Mouse (Mus musculus): ENCODE data around the gene Cep68.
A peak's percentile ranks its signal among the peaks of the same experiment; 100 is the strongest.
"Not testable (repeated sequence)": the region's sequence is repeated elsewhere in the genome, so short reads cannot be mapped to it uniquely, and the experiment has no call there.

Gene Cep68

DNA sequence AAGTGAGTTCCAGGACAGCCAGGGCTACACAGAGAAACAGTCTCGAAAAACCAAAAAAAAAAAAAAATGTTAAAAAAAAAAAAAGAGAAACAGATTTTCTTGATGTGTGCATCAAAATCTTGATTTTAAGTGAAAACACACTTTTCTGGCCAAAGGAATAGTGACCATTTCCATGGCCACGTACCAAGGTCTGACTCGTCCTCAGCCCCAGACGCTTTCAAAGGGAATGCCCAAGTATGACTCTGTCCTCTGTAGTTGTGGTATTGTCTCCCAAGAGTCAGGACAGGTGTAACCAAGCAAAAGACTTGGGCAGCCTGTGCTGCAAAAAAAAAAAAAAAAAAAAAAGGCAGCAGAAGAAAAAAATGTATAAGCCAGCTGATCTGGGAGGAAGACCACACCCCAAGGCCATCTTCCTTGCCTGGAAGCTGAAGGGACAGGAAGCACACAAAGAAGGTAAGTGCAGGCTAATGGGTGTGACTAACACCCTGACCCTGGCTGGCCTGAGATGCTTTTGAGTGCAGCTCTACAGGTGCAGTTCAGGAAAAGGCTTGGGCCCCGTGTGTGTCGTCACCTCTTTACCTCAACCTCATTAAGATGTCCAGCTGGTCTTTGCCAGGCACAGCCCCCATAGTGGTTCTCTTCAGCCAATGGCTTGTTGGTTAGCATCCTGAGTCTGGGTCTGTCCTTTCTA is 6.7 kb downstream of the Cep68 start:
- DNase-seq (ENCODE audit: low read depth, low spot score), result no peak

DNA sequence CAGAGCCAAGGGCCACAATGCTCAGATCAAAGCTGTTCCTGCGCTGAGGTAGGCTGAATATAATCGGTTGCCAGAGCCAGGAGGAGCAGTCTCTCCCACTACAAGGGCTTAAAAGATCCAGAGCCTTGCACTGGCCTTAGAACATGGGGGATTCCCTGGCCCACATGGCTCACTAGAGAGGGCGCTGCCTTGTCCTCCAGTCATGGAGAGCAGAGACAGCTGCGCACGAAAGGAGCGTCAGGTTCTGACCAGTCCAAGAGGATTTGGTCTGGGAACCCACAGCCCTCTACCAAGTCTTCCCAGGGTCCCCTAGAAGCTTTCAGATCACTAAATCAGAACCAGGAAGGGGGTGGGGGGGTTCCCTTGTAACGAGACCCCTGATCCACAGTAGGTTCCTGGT is 7.9 kb downstream of the Cep68 start:
- DNase-seq (ENCODE audit: low read depth, low spot score), result no peak

DNA sequence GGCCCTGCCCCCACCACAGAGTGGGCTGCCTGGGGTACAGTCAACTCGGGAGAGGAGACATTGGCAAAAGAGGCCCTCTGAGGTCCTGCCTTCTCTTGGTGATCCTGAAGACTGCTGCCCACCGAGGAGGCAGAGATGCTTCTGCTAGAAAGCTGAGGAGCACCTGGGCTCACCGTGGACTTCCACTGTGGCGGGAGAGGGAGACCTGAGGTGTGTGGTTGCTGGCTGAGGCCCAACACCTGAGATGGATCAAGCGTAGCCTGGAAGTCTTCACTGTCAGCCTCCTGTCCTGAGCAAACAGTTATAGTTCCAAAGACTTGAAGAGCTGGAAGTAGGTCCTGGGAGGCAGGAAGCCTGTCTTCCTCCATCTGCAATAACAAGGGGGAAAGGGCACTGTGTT is 8.9 kb downstream of the Cep68 start:
- DNase-seq (ENCODE audit: low read depth, low spot score), result no peak

DNA sequence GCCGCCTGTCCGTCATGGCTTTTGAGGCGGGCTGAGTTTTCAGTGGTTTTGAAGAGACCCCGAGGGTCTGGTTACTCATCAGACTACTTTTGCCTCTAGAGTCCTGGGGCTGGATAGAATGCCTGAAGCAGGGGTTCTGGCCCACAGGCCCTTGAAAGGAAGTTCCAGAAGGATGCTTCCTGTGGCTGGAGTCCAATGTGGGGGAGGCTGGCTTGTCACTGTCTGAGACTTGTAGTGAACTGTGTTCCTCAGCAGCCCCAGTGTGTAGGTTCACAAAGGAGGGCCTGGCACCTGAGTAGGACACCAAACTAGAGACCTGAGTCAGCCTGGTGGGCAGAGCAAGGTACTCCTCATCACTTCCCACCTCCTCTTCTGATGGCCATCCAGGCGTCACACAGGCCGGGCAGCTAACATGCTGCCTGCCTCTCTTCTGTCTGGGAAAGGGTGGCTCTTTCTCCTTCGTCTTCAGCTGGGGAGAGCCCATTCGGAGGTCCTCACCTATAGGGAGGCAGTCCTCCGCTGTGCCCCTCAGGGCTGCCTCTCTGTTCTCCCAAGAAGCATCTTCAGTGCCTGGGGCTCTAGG is 9.9 kb downstream of the Cep68 start:
- no peak for DNase-seq (ENCODE audit: low read depth, low spot score)

DNA sequence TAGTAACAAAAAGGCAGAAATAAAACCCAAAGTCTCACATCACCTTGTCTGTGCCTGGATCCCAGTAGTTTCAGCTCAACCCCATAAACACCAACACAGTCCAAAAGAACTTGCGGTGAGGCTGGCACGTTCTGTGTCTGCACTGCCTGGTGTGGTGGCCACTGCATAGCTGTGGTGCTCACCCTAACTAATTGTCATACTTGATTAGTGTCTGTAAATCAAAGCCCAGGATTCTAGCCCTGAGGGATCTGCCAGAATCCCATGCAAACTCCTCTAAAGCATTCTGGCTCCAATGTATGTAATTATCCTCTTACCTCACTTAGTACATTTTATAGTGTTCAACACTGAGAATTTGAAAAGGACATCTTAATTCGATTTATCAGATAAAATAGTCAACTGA is 11.3 kb downstream of the Cep68 start:
- no peak for DNase-seq (ENCODE audit: low read depth, low spot score)

DNA sequence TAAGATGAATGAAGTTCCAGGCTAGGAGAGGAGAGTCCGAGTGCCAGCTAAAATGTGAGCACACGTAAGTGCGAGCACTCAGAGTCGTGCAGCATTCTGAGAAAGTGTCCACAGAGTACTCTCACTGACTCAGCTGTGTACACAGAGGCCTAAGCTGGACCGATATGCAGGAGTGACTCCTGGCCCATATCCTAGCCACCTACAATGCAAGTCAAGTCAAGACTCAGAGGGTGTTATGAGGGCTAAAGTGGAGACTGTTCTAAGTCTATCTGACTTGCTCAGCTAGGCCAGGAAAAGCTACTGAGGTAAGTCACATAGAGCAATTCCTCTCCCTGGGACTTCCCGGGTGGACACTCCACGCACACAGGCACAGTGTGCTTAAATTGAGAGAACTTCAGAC is 12.2 kb downstream of the Cep68 start:
- no peak for DNase-seq (ENCODE audit: low read depth, low spot score)

DNA sequence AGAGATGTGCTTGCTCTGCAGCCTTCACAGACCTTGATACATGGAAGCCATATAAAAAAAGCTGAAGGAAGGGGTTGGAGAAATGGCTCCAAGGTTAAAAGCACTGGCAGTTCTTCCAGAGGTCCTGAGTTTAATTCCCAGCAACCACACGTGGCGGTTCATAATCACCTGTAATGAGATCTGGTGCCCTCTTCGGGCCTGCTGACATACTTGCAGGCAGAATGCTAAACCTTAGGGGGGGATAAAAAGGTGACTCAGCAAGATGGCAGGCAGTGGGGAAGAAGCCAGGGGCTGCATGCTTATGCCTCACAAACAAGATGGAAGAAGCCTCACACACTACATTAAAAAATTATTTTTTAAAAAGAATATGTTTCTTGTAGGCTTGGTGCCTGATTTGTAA is 15.0 kb downstream of the Cep68 start:
- DNase-seq (ENCODE audit: low read depth, low spot score), result no peak

DNA sequence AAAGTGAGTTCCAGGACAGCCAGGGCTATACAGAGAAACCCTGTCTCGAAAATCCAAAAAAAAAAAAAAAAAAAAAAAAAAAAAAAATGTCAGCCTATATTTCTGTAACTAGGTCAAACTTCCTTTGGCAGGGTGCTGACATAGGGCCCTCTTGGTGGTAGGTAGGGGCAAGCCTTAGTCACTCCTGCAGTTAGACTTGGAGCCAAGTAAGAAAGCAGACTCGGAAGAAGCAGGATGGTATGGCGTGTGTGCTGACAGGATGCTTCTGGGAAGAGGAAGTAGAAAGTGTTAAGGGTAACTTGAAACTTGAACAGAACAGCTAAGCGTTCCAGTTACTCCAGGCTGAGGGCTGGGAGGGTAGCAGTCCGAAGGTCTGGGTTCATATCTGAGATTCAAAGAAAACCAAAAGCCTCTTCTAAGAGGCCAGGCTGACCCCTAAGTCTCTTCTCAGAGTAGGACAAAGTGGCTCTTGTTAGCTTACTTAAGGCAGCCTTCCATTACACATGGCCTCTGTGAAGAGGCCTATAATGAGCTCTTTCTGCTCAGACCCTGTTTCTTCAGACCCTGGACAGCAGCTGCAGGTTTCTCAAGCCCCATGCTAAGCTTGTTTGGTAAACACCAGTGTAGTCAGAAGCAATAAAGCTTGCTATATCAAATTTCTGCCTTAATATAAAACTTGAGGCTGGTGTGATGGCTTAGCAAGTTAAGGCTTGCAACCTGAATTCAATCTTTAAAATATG is 17.0 kb downstream of the Cep68 start:
- DNase-seq (ENCODE audit: low read depth, low spot score), result peak; percentile 27

DNA sequence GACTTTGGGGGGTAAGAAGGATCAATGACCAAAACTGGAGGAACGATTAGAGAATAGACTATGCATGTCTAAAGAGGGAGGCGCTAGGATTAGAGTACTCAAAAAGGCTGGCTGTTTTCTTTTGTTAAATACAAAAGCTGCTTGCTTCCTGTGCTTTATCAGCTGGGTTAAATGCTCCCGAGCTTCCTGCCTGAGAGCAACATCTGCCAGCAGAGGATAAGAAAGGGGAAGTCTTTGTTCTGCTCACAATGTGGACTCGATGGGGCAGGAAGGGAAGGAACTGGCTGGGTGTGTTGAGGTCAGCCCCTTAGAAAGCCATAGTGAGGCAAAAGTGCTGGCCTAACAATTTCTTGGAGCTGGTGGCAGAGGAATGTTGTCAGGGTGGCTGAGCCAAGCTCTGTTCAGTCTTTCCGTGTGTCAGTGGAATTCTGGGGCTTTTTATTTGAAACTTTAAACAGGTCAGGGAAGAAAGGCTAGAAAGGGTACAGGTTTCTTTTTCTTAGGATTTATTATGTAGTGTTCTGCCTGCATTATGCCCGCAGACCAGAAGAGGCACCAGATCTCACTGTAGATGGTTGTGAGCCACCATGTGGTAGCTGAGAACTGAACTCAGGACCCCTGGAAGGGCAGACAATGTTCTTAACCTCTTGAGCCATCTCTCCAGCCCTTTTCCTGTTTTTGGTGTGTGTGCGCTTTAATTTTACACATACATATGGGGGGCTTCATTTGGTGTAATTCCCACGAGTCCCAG is 17.9 kb downstream of the Cep68 start:
- DNase-seq (ENCODE audit: low read depth, low spot score), result peak; percentile 69

DNA sequence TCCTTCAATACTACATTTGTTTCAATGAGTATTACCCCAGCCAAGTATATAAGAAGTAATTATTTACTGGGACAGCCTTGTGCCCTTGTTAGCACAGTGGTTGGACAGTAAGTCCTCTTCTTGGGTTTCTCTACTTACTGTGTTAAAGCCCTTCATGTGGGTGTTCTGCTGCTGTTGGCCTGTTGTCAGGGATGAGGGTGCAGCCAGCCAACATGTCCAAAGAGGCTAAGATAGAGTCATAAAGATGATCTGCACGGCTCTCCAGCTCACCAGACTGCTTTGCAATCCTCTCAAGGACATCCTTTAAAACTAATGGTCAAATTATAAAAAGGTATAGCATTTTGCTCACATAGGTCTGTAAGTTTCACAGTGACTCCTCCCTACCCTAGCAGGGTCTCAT is 18.9 kb downstream of the Cep68 start:
- no peak for DNase-seq (ENCODE audit: low read depth, low spot score)

DNA sequence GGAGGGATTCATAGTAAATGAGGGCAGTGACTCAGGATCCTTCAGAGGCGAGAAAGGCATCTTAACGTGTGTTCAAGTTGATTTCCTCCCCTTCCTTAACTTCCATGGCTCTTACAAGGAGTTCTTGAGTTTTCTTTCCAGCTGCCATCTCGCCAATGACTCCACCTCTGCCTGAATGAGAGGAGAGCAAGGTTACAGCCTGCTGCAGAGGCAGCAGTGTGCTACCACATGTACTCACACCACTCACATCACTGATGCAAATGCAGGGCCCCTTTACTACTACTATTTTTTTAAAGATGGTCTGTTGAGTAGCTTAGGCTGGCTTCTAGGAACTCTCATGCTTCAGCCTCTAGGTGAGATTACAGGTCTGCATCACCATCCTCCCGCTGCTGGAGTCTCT is 19.9 kb downstream of the Cep68 start:
- DNase-seq (ENCODE audit: low read depth, low spot score), result no peak

DNA sequence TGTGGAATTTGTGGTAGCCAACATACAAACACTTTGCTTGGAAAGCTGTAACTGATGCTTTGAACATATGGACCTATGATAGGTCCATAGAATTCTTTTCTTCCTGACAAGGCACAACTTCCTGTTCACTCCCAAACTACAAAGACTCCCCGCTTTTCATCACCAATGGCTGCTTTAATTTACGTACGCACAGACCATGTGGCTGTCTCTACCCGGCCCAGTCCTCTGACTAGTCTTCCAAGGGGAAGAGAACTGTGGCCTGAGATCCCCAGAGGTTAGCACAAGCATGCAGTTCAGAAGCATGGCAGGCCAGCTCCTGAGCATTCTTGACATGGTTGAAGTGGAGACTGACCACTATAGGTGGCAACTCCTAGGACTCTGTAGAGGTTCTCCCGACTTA is 20.6 kb downstream of the Cep68 start:
- no peak for DNase-seq (ENCODE audit: low read depth, low spot score)

DNA sequence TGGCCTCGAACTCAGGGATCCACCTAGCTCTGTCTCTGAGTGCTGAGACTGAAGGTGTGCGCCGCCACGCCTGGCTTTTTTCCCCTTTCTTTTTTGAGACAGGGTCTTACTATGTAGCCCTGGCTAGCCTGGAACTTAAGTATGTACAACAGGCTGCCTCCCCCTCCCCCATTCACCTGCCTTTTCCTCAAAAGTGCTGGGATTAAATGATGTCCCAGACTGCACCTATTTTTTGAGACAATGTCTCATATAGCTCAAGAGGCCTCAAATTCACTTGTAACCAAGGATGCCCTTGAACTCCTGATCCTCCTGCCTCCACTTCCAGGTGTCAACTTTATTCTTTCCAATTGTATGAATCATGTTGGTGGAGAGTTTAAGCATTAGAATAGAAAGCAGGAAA is 23.3 kb downstream of the Cep68 start:
- DNase-seq (ENCODE audit: low read depth, low spot score), result no peak

DNA sequence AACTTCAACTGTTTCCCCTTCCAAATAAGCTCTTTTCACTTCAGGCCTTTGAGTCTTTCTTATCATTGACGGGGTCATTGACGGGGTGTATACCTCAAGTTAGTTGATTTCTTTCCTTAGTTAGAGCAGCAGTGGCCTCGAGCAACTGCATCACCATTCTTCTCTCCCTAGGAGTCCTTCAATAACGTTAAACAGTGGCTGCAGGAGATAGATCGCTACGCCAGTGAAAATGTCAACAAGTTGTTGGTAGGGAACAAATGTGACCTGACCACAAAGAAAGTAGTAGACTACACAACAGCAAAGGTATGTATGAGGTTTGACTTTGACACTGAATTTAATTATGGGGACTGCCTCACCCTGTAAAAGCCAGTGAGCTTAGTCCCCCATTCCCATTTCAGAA is 25.0 kb downstream of the Cep68 start:
- DNase-seq (ENCODE audit: low read depth, low spot score), result no peak

DNA sequence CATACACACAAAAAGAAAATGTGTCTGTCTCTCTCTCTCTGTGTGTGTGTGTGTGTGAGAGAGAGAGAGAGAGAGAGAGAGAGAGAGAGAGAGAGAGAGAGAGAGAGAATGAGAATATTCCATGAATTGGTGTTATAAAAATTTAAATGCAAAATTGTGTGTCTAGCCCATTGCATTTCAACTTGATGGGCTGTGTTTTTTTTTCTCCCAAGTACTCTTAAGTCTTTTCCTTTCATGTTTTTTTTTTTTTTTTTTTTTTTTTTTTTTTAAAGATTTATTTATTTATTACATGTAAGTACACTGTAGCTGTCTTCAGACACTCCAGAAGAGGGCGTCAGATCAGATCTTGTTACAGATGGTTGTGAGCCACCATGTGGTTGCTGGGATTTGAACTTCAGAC is 27.6 kb downstream of the Cep68 start:
- not testable (repeated sequence) for DNase-seq (ENCODE audit: low read depth, low spot score)

DNA sequence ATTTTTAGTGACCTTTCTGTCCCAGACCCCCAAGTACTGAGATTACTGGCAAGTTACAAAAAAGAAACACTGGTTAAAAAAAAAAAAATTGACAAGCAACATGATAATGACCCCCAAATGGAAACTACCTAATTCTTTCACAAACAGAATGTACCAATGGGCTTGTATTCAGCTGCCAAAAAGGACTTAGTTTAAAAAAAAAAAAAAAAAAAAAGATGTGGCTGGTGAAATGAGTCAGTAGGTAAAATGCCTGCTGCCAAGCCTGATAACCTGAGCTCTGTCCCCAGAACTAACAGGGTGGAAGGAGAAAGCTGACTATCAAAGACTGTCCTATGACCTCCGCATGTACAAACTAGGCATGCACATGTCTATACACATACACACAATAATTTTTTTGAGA is 32.0 kb downstream of the Cep68 start:
- no peak for DNase-seq (ENCODE audit: low read depth, low spot score)

DNA sequence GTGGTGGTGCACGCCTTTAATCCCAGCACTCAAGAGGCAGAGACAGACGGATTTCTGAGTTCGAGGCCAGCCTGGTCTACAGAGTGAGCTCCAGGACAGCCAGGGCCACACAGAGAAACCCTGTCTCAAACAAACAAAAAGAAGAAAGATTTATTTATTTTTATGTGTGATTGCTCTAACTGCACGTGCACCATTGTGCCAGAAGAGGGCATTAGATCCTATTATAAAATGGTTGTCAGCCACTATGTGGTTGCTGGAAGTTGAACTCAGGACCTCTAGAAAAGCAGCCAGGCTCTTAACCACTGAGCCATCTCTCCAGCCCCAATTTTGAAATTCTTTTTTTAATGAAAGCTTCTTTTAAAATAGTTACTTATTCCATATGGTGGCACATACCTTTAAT is 32.8 kb downstream of the Cep68 start:
- DNase-seq (ENCODE audit: low read depth, low spot score), result no peak

DNA sequence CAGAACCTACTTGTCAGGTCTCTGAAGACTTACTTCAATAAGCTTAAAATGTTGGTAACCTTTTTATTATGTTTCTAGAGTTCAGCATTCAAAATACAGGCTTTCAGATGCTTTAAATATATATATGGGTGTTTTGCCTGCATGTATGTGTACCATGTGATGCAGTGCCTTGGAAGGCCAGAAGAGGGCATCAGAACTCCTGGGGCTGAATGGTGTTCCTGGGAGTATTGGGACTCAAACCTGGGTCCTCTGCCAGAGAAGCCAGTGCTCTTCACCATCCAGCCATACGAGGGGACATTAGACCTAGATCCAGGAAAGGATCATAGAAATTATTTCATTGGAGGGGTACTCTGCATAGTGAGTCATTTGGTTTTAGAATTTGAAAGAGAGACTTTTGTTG is 34.5 kb downstream of the Cep68 start:
- DNase-seq (ENCODE audit: low read depth, low spot score), result no peak

DNA sequence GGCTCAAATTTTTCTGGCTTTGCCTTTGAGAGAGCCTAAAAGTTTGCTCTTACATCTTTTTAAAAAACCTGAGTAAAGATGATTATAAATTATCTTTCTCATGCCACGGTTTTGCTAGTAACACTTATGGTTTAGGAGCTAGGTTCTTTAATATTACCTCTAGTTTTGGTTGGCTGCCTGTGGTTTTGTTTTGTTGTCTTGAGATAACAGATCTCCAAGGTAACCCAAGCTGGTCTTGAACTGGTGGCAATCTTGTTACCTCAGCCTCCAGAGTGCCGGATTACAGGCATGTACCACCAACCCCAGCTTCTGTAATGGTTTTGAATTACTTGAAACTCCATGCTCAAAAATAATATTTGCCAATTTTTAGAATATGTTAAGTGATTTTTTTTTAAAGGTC is 37.4 kb downstream of the Cep68 start:
- no peak for DNase-seq (ENCODE audit: low read depth, low spot score)

DNA sequence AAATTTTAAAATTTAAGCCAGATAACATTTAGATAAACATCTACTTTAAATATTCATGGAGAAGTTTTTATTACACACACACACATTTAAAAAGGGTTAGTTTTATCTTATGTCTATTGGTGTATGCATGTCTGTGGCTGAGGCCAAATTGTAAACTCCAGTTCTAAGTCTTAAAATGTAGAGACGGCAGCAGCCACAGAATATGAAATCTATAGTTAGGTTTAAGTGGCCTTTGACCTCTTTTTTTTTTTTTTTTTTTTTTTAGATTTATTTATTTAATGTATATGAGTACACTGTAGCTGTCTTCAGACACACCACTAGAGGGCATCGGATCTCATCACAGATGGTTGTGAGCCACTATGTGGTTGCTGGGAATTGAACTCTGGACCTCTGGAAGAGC is 41.6 kb downstream of the Cep68 start:
- DNase-seq (ENCODE audit: low read depth, low spot score), result no peak

DNA sequence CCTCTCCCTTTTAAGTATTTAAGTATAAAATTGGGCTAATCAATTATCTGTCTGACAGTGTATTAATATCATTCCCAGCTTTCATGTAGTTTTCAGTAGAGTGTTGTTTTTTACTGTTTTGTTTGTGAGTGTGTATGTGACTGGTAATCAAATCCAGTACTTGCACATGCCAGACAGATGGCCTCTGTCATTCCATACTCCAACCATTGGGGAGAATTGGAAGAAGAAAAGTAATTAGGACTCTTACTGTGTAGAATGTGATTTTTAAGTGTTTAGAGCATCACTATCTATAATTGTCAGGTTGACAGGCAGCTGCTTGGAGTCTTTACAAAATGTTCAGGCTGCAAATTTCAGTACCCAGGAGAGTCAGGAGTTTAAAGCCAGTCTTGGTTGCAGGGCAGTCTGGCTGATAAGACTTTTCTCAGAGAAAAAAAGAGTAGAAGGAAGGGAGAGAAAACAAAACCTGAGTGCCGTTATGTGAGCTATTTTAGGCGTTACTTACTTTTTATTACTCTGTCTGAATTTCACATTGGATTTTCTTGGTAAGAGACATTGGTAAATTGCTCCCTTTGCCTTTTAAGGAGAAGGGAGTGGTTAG is 42.5 kb downstream of the Cep68 start:
- no peak for DNase-seq (ENCODE audit: low read depth, low spot score)

DNA sequence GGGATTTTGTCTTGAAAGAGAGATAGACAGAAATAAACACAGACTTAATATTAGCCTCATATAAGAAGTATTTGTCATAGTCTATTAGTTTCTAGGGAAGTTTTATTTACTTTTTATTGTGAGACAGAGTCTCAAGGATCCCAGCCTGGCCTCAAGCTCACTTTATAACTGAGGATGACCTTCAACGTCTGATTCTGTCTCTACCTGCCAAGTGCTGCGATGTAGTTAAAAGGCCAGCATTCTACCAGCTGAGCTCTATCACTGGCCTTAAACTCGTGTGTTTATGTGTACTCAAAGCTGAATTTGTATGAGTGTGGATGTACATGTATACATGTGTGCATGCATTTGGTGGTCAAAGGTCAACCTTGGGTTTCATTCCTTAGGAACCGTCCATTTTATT is 43.7 kb downstream of the Cep68 start:
- no peak for DNase-seq (ENCODE audit: low read depth, low spot score)
